In the genomic region with DNA sequence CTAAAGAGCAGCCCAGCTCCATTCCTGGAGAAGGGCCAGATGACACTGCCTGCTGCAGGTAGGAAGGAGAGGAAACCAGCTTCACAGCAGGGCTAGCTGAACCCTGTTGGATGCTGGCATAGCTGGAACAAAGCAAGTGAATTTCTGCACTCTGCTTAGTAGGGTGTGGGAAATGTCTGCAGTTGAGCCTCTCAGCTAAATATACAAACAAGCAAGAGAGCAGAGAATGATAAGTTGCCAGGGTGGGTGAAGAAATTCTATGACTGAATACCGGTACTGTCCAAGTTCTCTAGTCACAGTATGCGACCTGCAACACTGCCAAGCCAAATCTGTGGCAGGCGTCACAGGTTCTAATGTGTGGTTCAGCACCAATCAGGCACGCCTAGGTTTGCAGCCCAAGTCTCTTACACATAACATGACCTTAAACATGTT, we compare ENCODE assay signal across 10 mouse cellular contexts. TPM values are rescaled to one million over a fixed set of nuclear protein-coding genes. Genes with fewer than 3 reads are reported as not detected.
A peak's percentile ranks its signal among the peaks of the same experiment; 100 is the strongest.
DNase-seq lines count a peak whose midpoint lies in the region; ATAC-seq lines count a peak whose summit lies in the region.
"Had no signal": no experiment of that assay in that cellular context is flagged by ENCODE, and none has a peak within 500 bp of the region (broad histone marks: within the 10 kb centered on the region; RNA-seq: fewer than 3 reads in every experiment).

No protein-coding gene starts in this region.

- intact Hi-C loops in left cerebral cortex, postnatal 10 days (cut with DNase I), result no loop called here

- no peaks in the 10 kb centered on the region for H3K36me3 ChIP-seq in intestine, embryonic 16.5 days (ENCODE audit: control insufficient read depth, insufficient read depth, low read length)
- H3K36me3 ChIP-seq in intestine, embryonic 15.5 days, result no peaks in the 10 kb centered on the region

- WGBS in intestine, embryonic 16.5 days, result 59% methylated on average over 4 of the region's 4 CpGs
- 50% methylated on average over 4 of the region's 4 CpGs for WGBS in intestine, embryonic 15.5 days

- no peak overlapping the region for H3K27ac ChIP-seq in intestine, embryonic 16.5 days (ENCODE audit: low read length)
- no peak overlapping the region for H3K27ac ChIP-seq in intestine, embryonic 15.5 days

- no peak overlapping the region for H3K4me3 ChIP-seq in intestine, embryonic 16.5 days (ENCODE audit: low read length)
- no peak overlapping the region for H3K4me3 ChIP-seq in intestine, embryonic 15.5 days (replicated peaks)

- H3K27me3 ChIP-seq in intestine, embryonic 16.5 days (replicated peaks; ENCODE audit: control insufficient read depth, insufficient read depth, low read length), result no peaks in the 10 kb centered on the region
- no peaks in the 10 kb centered on the region for H3K27me3 ChIP-seq in intestine, embryonic 15.5 days (replicated peaks)

- 0 out of 2 replicates have a peak, but pooled peaks have one; percentile 18 for ATAC-seq in intestine, embryonic 16.5 days
- ATAC-seq in intestine, embryonic 15.5 days, result no peak

- no peaks in the 10 kb centered on the region for H3K9me3 ChIP-seq in intestine, embryonic 16.5 days (ENCODE audit: control insufficient read depth, low read length)
- H3K9me3 ChIP-seq in intestine, embryonic 15.5 days, result no peaks in the 10 kb centered on the region

- peak; percentile 50 for DNase-seq in adrenal gland, postnatal 14 days
- no peak for DNase-seq in adrenal gland, postnatal 36 days
- peak; percentile 67 for DNase-seq in cerebellum, adult 9-10 months
- peak; percentile 41 for DNase-seq in lung, postnatal 36 days
- no peak for DNase-seq in left cerebral cortex, postnatal 10 days (ENCODE audit: extremely low spot score in 1 of 2, low spot score in 2 of 2)
- DNase-seq in layer of hippocampus, postnatal 14 days (ENCODE audit: low spot score in 2 of 2), result no peak
- DNase-seq: kidney, postnatal 36 days had no signal

- no peak overlapping the region for H3K9ac ChIP-seq in intestine, embryonic 16.5 days (ENCODE audit: low read depth, low read length)
- H3K9ac ChIP-seq in intestine, embryonic 15.5 days, result no peak overlapping the region

- peaks cover 20% of the 10 kb centered on the region for H3K4me1 ChIP-seq in intestine, embryonic 16.5 days (ENCODE audit: control insufficient read depth, insufficient read depth, low read length)
- H3K4me1 ChIP-seq in intestine, embryonic 15.5 days (replicated peaks), result peaks cover 12% of the 10 kb centered on the region; the same call in 1 of the 2 replicates

- no peak overlapping the region for H3K4me2 ChIP-seq in intestine, embryonic 16.5 days (ENCODE audit: low read depth, low read length)
- H3K4me2 ChIP-seq in intestine, embryonic 15.5 days (replicated peaks), result no peak overlapping the region
- H3K4me2 ChIP-seq: liver, embryonic 11.5 days had no signal

RNA-seq across cellular contexts. Expression of gene Traf3ip2, which starts 52.4 kb away (rescaled TPM):
- 14.6 and 21.9 TPM in 2 replicates for total RNA-seq in adrenal gland, postnatal 14 days (2021)
- total RNA-seq in adrenal gland, postnatal 36 days (2021), result 10 to 100 TPM; 12.5 to 18.9 TPM
- polyA plus RNA-seq in intestine, embryonic 16.5 days (2015; fragmentation: Nextera tagmentation; extraction: Ambion mirVana), result 28.0 and 33.4 TPM in 2 replicates
- polyA plus RNA-seq in intestine, embryonic 15.5 days (2015; fragmentation: Nextera tagmentation; extraction: Ambion mirVana), result 25.8 and 29.4 TPM in 2 replicates
- 1 to 10 TPM in 1 of 2 experiments, under 1 TPM in 1; 0.47 to 1.2 TPM for total RNA-seq in left cerebral cortex, postnatal 10 days (2021)
- total RNA-seq in layer of hippocampus, postnatal 14 days (2021), result 1 to 10 TPM; 3.6 to 4.3 TPM

Comparison
In these comparisons a context has a peak if more than half of its experiments do, and no peak if none do; other contexts are left out.
1. DNase-seq: peak in adrenal gland, postnatal 14 days (single experiment), cerebellum, adult 9-10 months (single experiment) and lung, postnatal 36 days (single experiment); none in adrenal gland, postnatal 36 days (0 of 2), left cerebral cortex, postnatal 10 days (0 of 2) and layer of hippocampus, postnatal 14 days (0 of 2).